Mouse (Mus musculus): ENCODE measurements around the gene Manba. TPM values are rescaled to one million over a fixed set of nuclear protein-coding genes. Genes with fewer than 3 reads are reported as not detected.

The Manba gene
- polyA plus RNA-seq, 1 experiment from 2014 or later = 31.5 TPM

DNA sequence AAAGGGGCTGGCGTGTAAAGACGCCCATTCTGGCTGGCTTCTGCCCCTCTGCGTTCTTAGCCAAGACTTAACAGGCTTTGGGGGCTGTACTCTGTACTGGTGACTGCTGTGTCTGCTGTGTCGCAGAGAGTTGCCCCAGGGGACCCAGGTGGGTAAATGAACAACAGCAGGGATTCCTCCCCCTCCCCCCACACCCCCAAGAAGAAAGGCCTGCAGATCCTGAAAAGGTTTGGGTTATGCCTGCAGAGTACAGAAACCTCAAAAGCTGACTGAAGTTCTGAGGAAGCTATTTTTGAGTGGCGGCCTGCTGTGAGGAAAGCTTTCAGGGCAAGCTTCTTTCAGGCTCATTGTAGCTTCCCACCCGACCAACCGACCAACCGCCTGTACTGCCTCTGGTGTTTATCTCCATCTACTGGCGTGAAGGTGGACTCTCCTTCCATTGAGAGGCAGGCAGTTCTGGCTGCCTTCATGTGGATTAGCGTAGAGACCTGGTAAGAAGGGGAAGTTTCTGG, 96.3 kb downstream of the Manba start:
- WGBS = 28% methylated on average over 10 of the region's 10 CpGs
- H3K9ac ChIP-seq = 0 out of 2 replicates have a peak overlapping the region, but pooled peaks have one; percentile 12
- no peaks in the 10 kb centered on the region for H3K9me3 ChIP-seq
- no peak overlapping the region for H3K4me2 ChIP-seq
- peaks cover 27% of the 10 kb centered on the region for H3K36me3 ChIP-seq
- no peak for ATAC-seq (ENCODE audit: extremely low read depth, insufficient number of reproducible peaks, low FRiP score, low TSS enrichment)
- peaks cover 52% of the 10 kb centered on the region for H3K4me1 ChIP-seq
- H3K27me3 ChIP-seq (replicated peaks) = no peaks in the 10 kb centered on the region
- H3K4me3 ChIP-seq = no peak overlapping the region
- H3K27ac ChIP-seq (replicated peaks) = peak overlapping the region; percentile 37; the same call in 1 of the 2 replicates

DNA sequence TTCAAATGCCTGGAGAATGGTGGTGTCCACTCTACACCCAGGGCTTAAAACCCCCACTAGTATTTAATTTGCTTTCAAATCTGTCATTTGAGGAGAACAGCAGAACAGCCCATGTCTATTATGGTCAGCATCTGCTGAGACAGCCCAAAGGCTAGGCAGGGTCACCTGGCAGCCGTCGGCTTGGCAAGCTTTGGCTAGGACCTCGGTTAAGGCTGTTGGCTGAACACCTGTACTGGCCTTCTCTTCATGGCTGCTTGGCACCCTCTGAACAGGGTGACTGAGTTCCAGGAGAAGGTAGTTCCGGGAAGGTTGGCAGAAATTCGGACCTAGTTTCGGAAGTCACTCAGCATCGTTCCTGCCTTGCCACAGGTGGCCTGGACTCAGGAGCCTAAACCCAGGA, 96.8 kb downstream of the Manba start:
- H3K4me1 ChIP-seq = peaks cover 54% of the 10 kb centered on the region
- H3K9me3 ChIP-seq = no peaks in the 10 kb centered on the region
- H3K27ac ChIP-seq (replicated peaks) = no peak overlapping the region
- 84% methylated on average over 7 of the region's 7 CpGs for WGBS
- no peak overlapping the region for H3K4me2 ChIP-seq
- no peak overlapping the region for H3K9ac ChIP-seq
- peaks cover 33% of the 10 kb centered on the region for H3K36me3 ChIP-seq
- no peak overlapping the region for H3K4me3 ChIP-seq
- no peaks in the 10 kb centered on the region for H3K27me3 ChIP-seq (replicated peaks)
- no peak for ATAC-seq (ENCODE audit: extremely low read depth, insufficient number of reproducible peaks, low FRiP score, low TSS enrichment)

GRCm38 (mm10) chr3:135585482-135585881, 100.1 kb downstream of the Manba start:
- peak overlapping the region; percentile 20; the same call in 1 of the 2 replicates for H3K4me3 ChIP-seq
- whole genome bisulfite sequencing = 31% methylated on average over 6 of the region's 6 CpGs
- H3K27ac ChIP-seq (replicated peaks) = peak overlapping the region; percentile 92
- peaks cover 65% of the 10 kb centered on the region for H3K36me3 ChIP-seq
- H3K9me3 ChIP-seq = no peaks in the 10 kb centered on the region
- peak overlapping the region; percentile 51 for H3K4me2 ChIP-seq
- H3K27me3 ChIP-seq (replicated peaks) = no peaks in the 10 kb centered on the region
- H3K4me1 ChIP-seq = peaks cover 36% of the 10 kb centered on the region
- peak overlapping the region; percentile 70 for H3K9ac ChIP-seq
- peak; percentile 86 for ATAC-seq (ENCODE audit: extremely low read depth, insufficient number of reproducible peaks, low FRiP score, low TSS enrichment)

DNA sequence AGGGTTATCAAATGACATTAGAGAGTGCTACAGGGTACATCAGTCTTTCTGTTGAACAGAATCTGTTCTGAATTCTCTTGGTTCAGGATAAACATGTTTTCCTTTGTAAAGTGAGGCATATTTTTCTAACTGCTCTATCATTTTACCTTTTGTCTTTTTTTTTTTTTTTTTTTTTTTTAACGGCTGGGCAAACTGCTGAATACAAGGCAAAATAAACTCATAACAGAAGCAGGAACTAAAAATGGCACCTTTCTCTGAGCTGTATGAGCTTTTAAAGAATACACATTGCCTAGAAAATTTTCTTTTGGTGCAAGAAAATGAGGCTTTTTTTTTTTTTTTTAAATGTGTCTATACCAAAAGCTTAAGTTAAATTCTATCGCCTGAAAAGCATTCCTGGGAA, 100.6 kb downstream of the Manba start:
- no peak for ATAC-seq (ENCODE audit: extremely low read depth, insufficient number of reproducible peaks, low FRiP score, low TSS enrichment)
- H3K4me3 ChIP-seq = 0 out of 2 replicates have a peak overlapping the region, but pooled peaks have one; percentile 20
- peak overlapping the region; percentile 92 for H3K27ac ChIP-seq (replicated peaks)
- WGBS = 77% methylated on average over 2 of the region's 2 CpGs
- peaks cover 71% of the 10 kb centered on the region for H3K36me3 ChIP-seq
- no peaks in the 10 kb centered on the region for H3K9me3 ChIP-seq
- H3K27me3 ChIP-seq (replicated peaks) = no peaks in the 10 kb centered on the region
- H3K4me2 ChIP-seq = peak overlapping the region; percentile 51
- H3K9ac ChIP-seq = peak overlapping the region; percentile 70
- peaks cover 33% of the 10 kb centered on the region for H3K4me1 ChIP-seq

DNA sequence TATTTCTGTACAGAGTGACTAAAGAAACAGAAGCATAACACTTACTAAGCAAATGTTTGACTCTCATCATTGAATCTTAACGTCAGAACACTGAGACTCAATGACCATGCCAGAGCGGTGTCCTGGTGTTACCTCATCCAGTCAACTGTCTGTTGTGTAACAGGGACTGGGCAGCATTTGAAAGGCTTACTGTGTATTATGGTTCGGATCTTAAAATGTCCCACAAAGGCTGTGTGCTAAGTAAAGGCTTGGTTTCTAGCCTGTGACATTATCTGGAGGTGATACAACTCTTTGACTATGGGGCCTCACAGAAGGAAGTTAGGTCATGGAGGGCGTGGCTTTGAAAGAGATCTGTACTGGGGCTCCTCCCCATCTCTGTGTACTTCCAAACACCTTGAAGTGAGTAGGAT, 101.1 kb downstream of the Manba start:
- H3K9me3 ChIP-seq = no peaks in the 10 kb centered on the region
- 75% methylated on average over 4 of the region's 4 CpGs for WGBS
- H3K9ac ChIP-seq = no peak overlapping the region
- no peak for ATAC-seq (ENCODE audit: extremely low read depth, insufficient number of reproducible peaks, low FRiP score, low TSS enrichment)
- H3K27me3 ChIP-seq (replicated peaks) = no peaks in the 10 kb centered on the region
- 0 out of 2 replicates have a peak overlapping the region, but pooled peaks have one; percentile 92 for H3K27ac ChIP-seq (replicated peaks)
- H3K36me3 ChIP-seq = peaks cover 75% of the 10 kb centered on the region
- H3K4me1 ChIP-seq = peaks cover 30% of the 10 kb centered on the region
- H3K4me3 ChIP-seq = no peak overlapping the region
- no peak overlapping the region for H3K4me2 ChIP-seq

DNA sequence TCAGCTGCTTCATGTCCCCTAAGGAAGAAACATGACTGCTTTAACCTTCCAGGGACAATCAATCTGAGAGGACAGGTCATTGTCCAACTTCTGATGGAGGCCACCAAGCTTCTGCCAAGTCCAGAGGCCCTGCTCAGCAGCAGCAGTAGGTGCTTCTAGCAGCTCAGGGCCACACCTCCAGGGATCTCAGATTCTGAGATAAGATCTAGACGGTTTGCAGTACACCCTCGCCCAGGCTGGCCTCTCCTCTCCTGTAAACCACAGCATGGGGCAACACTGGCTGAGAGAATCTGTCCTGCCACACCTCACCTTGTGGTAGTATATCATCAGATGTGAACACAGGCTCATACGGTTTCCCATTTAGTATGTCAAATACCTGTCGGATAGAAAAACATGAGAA, 105.1 kb downstream of the Manba start:
- WGBS = 62% methylated on average over 4 of the region's 4 CpGs
- Histone ChIP-seq H3K27me3 (replicated peaks) (no peaks in the 10 kb centered on the region), H3K9me3 (no peaks in the 10 kb centered on the region), H3K4me2 (no peak overlapping the region), H3K4me3 (no peak overlapping the region), H3K9ac (no peak overlapping the region), H3K27ac (replicated peaks) (no peak overlapping the region), H3K36me3 (peaks cover 95% of the 10 kb centered on the region), H3K4me1 (peaks cover 33% of the 10 kb centered on the region)
- no peak for ATAC-seq (ENCODE audit: extremely low read depth, insufficient number of reproducible peaks, low FRiP score, low TSS enrichment)

- WGBS = 69% methylated on average over 5 of the region's 5 CpGs
- ATAC-seq (ENCODE audit: extremely low read depth, insufficient number of reproducible peaks, low FRiP score, low TSS enrichment) = no peak
- H3K4me1 ChIP-seq = peaks cover 25% of the 10 kb centered on the region
Measured at GRCm38 (mm10) chr3:135591376-135591775, 106.0 kb downstream of the Manba start.

DNA sequence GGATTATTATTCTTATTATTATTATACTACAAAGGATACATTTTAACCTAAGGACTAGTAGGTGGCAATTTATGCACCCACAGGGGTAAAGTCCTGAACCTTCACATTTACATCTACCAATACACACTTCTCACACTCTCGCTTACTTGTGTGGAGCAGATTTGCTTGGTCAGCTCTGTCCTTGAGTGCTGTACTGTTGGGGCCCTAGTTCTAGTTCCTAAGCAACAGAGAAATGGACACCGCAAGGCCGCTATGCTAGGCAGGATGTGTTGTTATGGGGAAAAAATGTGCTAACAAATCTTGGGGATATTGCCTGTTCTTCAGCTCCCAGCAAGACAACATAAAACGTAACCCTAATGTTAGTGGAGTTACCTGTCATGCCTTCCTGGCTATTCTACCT, 106.6 kb downstream of the Manba start:
- ATAC-seq (ENCODE audit: extremely low read depth, insufficient number of reproducible peaks, low FRiP score, low TSS enrichment) = no peak

More at GRCm38 (mm10) chr3:135591376-135591775, 106.0 kb downstream of the Manba start:
- no peak overlapping the region for H3K4me2 ChIP-seq
- H3K9ac ChIP-seq = no peak overlapping the region
- H3K36me3 ChIP-seq = peaks cover 98% of the 10 kb centered on the region
- no peaks in the 10 kb centered on the region for H3K9me3 ChIP-seq
- H3K4me3 ChIP-seq = no peak overlapping the region
- no peak overlapping the region for H3K27ac ChIP-seq (replicated peaks)
- no peaks in the 10 kb centered on the region for H3K27me3 ChIP-seq (replicated peaks)

GRCm38 (mm10) chr3:135594238-135594917, 109.0 kb downstream of the Manba start:
- H3K36me3 ChIP-seq = peaks cover 91% of the 10 kb centered on the region
- no peak overlapping the region for H3K4me2 ChIP-seq
- ATAC-seq (ENCODE audit: extremely low read depth, insufficient number of reproducible peaks, low FRiP score, low TSS enrichment) = no peak
- WGBS = 65% methylated on average over 21 of the region's 21 CpGs
- no peaks in the 10 kb centered on the region for H3K27me3 ChIP-seq (replicated peaks)
- H3K27ac ChIP-seq (replicated peaks) = no peak overlapping the region
- no peak overlapping the region for H3K4me3 ChIP-seq
- no peak overlapping the region for H3K9ac ChIP-seq
- no peaks in the 10 kb centered on the region for H3K9me3 ChIP-seq
- peaks cover 28% of the 10 kb centered on the region for H3K4me1 ChIP-seq

More for the DNA sequence above, 106.6 kb downstream of the Manba start:
- H3K27ac ChIP-seq (replicated peaks) = peak overlapping the region; percentile 15; the same call in 1 of the 2 replicates
- no peaks in the 10 kb centered on the region for H3K27me3 ChIP-seq (replicated peaks)
- 90% methylated on average over 4 of the region's 4 CpGs for WGBS
- H3K9me3 ChIP-seq = no peaks in the 10 kb centered on the region
- H3K4me3 ChIP-seq = no peak overlapping the region
- no peak overlapping the region for H3K4me2 ChIP-seq
- H3K36me3 ChIP-seq = peaks cover 98% of the 10 kb centered on the region
- peaks cover 25% of the 10 kb centered on the region for H3K4me1 ChIP-seq
- no peak overlapping the region for H3K9ac ChIP-seq

DNA sequence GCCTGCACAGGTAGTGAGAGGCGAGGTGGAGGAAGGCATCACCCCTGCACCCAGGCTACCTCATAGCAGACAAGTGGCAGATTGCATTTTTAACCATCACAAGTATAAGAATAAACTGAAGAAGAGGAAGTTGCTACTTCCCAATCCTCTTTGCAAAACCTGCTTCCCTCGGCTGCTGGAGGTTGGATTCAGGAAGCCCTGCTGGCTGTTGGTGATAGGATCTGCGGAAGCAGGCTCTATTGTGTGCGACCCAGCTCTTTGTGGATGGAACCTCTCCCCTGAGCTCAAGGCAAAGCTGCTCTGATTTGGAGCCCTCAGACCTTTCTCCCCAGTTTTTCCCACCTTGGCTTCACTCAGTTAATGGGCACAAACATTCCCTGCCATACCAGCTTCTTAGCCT, 111.6 kb downstream of the Manba start:
- no peak overlapping the region for H3K4me3 ChIP-seq
- no peak overlapping the region for H3K4me2 ChIP-seq
- no peaks in the 10 kb centered on the region for H3K9me3 ChIP-seq
- H3K27ac ChIP-seq (replicated peaks) = peak overlapping the region; percentile 86
- no peaks in the 10 kb centered on the region for H3K27me3 ChIP-seq (replicated peaks)
- H3K36me3 ChIP-seq = peaks cover 89% of the 10 kb centered on the region
- no peak overlapping the region for H3K9ac ChIP-seq
- peaks cover 36% of the 10 kb centered on the region for H3K4me1 ChIP-seq
- 53% methylated on average over 4 of the region's 4 CpGs for WGBS
- ATAC-seq (ENCODE audit: extremely low read depth, insufficient number of reproducible peaks, low FRiP score, low TSS enrichment) = no peak

GRCm38 (mm10) chr3:135598355-135598754, 112.9 kb downstream of the Manba start:
- Histone ChIP-seq H3K36me3 (peaks cover 89% of the 10 kb centered on the region), H3K4me2 (no peak overlapping the region), H3K9me3 (no peaks in the 10 kb centered on the region), H3K4me1 (peaks cover 43% of the 10 kb centered on the region), H3K9ac (no peak overlapping the region), H3K4me3 (no peak overlapping the region), H3K27ac (replicated peaks) (peak overlapping the region; percentile 86; the same call in 1 of the 2 replicates), H3K27me3 (replicated peaks) (no peaks in the 10 kb centered on the region)
- 85% methylated on average over 3 of the region's 3 CpGs for WGBS
- ATAC-seq (ENCODE audit: extremely low read depth, insufficient number of reproducible peaks, low FRiP score, low TSS enrichment) = no peak
